Mouse (Mus musculus) liver, embryonic 14.5 days (tissue): ENCODE data around the gene Tmem258.
A peak's percentile ranks its signal among the peaks of the same experiment; 100 is the strongest.

Source experiments
- CTCF ChIP-seq: IDR thresholded peaks from 2 replicates; pipeline ENCODE4 v1.5.1; 2016; ENCODE audit warnings: antibody characterized with exemption, low read depth, control low read depth
- EP300 ChIP-seq: IDR thresholded peaks from 2 replicates; pipeline ENCODE4 v1.6.1; 2016; ENCODE audit warnings: antibody characterized with exemption, low read depth

DNA sequence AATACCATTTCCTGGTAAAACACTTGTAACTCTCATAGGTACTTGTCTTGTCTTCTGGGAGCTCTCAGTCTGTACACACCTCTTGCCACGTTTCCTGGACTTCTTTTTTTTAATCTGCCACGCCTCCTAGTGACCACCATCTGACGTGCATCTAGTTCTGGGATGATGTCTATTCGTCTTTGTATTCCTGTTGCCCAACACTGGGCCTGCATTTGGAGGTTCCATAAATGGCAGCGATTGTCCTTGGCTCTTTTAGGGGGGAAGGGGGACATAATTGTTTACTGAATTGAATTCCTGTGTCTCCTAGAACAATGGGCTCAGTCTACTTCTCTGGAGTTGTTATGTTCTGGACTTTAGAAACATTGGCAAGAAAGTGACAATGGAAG, 795 bp downstream of the Tmem258 start:
- peak; percentile 59 for TF ChIP-seq CTCF
- no peak for TF ChIP-seq EP300
